Mouse (Mus musculus): Measurements from ENCODE around the gene Gm9803.

DNA sequence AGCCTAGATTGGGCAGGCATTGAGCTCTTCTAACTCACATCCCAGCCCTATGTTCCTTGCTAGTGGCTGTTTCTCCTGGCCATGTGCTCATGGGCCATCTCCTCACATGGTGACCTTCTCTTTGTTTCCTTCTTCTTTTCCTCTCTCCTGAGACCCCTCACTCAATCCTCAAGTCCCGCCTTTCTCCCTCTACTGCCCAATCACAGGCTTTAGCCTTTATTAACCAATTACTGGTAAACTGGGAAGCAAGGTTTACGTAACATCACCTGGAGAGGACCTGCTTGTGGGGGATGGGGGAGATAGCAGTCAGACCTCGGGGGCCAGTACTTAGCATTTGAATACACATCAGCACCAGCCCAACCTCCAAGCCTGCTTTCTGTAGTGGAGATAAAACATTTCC is 27.5 kb downstream of the Gm9803 start:
- TF ChIP-seq CTCF (IDR thresholded peaks at IDR 0.05; ENCODE audit: extremely low read depth, insufficient read length, insufficient replicate concordance, low read depth, low read length) = no peak
- no peak for TF ChIP-seq POLR2A (IDR thresholded peaks at IDR 0.05; ENCODE audit: low read depth, low read length)
